Mouse (Mus musculus): ENCODE measurements around the gene Gse1.

Gse1 gene

GRCm38 (mm10) chr8:120401216-120401615 is 173.0 kb downstream of the Gse1 start:
- DNase-seq (ENCODE audit: low read depth, low spot score): no peak

- DNase-seq (ENCODE audit: low read depth, low spot score): no peak
Observed at GRCm38 (mm10) chr8:120401712-120402111, 173.5 kb downstream of the Gse1 start.

GRCm38 (mm10) chr8:120403606-120404269 is 175.5 kb downstream of the Gse1 start:
- no peak for DNase-seq (ENCODE audit: low read depth, low spot score)

DNA sequence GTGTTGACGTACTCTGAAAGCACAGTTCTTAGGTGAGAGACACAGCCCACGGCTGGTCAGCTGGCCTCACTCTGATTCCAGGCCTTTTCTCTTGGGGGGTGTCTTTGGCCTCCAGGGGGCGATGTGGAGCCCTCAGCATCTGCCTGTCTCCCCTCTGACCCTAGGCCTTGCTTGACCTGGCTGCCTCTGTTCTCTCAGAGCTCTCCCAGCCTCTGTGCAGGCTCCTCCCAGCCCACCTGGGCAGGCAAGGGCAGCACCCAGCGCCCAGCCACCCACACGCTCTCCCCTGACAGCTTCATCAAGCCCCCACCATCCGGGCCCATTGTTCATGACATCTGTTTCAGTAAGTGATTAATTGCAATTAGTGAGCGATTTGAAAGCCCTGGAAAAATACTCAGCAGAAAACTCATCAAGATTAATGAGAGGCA is 176.4 kb downstream of the Gse1 start:
- no peak for DNase-seq (ENCODE audit: low read depth, low spot score)

DNA sequence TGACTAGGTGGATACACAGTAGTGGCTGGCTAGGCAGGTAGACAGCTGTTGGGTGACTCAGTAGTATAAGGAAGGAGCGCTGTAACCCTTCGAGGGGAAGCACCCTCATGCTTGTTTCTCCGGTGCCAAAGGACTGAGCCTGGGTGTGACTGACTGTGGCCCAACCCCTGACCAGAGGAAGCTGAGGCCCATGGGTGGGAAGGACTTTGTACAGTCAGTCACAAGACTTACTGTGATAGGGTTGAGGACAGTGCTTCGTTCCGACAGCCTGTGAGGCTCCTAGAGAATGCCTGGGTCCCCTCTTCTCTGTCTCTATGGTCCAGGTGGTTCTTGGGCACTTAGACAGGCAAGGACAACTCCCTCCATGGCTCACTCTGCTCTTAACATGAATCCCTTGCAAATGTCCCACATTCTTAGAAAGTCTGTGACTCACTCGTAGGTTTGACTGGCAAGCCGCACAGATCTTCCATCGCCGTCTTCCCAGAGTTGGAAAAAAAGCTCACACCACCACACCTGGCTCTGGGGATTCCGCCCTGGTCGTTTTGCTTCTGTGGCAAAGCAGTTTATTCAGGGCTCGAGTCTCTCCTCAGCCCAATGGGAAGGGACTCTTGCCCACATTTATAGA is 177.9 kb downstream of the Gse1 start:
- DNase-seq (ENCODE audit: low read depth, low spot score): no peak

DNA sequence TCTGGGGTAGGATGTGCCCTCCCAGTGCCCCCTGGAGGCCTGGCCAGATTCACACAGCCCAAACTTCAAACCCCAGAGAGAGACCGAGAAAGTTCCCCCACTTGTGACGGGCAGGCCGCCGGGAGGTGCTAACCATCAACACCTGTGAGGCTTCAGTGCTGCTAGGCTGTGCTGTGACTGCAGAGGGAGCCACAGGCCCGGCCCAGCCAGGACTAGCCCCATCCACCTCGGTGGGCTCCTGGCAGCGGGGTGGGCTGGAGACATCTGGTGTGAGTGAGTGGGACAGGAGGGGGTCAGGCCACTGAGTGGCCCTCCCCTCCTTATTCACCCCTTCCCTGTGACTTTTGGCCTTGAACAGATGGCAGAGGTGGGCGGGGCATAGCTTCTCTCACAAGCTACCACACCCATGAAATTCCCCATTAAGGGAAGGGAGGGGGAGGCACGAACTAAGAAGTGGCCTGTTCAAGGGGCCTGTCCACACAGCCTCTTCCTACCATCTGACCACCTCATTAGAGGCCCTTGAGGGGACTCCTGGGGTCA is 179.5 kb downstream of the Gse1 start:
- peak; percentile 58 for DNase-seq (ENCODE audit: low read depth, low spot score)

GRCm38 (mm10) chr8:120408241-120409215 is 180.3 kb downstream of the Gse1 start:
- DNase-seq (ENCODE audit: low read depth, low spot score): no peak

GRCm38 (mm10) chr8:120409371-120410013 is 181.2 kb downstream of the Gse1 start:
- no peak for DNase-seq (ENCODE audit: low read depth, low spot score)

GRCm38 (mm10) chr8:120411059-120411458 is 182.8 kb downstream of the Gse1 start:
- DNase-seq (ENCODE audit: low read depth, low spot score): no peak

DNA sequence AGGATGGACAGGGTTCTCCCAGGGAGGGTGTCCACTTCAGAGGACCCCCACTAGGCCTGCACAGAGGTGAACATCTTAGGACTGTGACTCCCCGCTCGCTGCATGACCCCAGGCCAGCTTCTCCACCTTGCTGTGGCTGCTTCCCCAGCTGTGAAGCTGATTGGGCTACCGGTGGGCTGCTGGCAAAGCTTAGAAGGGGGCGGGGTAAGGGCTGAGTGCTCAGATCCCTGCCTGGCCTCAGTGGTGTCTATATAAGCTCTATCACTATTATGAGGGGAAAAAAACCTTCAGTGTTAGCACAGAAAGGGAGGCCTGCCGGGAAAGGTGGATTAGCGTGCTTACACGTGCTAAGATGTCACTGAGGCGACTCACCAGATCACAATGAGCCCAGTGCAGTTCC is 183.6 kb downstream of the Gse1 start:
- no peak for DNase-seq (ENCODE audit: low read depth, low spot score)

DNA sequence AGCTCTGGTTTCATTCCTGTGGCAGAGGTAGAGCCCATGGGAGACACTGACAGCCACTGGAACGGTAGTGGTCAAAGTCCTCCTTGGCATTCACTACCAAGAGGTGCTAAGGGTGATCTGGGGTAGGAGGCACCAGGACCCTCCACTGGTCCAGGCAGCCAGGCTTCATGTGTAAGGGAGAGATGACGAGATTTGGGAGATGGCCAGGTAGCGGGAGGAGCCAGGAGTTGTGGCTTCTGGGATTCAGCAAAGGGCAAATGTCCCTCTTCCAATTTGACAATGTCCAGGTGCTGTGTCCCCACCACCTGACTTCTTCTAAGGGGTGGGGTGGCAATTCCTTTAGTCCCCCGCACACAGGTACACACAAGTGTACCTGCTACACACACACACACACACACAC is 184.1 kb downstream of the Gse1 start:
- no peak for DNase-seq (ENCODE audit: low read depth, low spot score)

DNA sequence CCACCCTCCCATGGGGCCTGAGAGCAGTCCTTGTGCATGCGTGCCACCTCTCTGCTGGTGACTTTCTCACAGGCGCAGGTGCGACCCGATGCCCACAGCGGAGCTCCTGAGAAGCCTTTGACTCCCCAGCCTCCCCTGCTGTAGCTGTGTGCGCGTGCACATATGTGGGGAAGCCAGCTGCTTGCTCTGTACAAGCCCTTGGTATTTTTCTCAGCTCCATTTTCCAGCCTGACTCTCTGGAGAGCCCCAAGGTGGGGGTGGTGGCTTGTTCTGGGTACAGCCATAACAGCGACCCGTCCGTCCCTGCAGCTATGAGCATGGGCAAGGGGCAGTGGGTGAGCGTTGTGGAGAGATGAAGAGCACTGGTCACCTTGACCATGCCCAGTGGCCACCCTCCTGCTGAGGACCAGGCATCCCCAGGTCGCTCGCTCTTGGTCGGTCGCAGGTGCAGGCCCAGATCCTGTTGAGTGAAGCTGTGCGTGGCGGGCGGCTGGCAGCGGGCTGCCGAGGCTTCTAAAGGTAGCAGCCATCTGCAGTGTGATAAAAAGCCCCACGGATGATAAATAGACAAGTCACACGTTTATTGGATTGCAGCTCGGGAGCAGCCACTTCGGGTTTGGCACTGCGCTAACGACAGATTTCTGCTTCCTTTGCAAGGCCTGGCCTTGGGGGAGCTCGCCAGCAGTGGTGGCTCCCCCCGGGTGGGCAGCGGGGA is 184.8 kb downstream of the Gse1 start:
- DNase-seq (ENCODE audit: low read depth, low spot score): no peak

DNA sequence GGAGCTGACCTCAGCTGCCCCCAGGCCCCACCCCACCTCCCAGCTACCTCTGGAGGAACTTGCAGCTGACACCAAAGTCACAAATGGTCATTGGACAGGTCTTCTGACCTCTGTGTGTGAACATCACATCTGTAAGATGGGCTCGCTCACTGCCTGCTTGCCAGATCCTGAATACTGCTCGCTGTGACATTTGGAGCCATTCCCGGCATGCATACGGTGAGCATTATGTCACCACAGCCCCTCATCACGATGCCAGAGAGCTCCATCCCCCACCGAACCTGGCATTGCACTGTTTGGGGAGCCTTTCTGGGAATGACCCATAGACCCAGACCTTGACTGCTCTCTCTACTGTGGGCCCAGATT is 185.4 kb downstream of the Gse1 start:
- no peak for DNase-seq (ENCODE audit: low read depth, low spot score)

DNA sequence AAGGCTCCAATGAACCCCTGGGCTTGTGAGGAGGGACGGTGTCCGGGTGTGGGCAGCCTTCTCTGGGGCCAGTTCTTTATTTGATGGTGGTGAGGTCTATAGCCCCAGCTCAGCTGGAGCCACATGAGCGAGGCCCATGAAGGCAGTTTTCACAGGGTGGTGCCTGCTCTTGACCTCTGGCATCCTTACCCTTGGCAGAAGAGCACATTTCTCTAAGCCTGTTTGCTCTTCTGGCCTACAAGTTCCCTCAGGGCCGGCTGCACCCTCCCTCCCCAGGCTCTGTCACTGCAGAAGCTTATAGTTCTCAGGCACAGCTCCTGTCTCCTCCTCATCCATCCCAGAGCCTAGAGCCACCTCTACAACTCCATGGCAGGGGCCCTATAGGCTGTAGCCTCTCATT is 186.0 kb downstream of the Gse1 start:
- DNase-seq (ENCODE audit: low read depth, low spot score): no peak

- no peak for DNase-seq (ENCODE audit: low read depth, low spot score)
Observed at GRCm38 (mm10) chr8:120415474-120415873, 187.2 kb downstream of the Gse1 start.

DNA sequence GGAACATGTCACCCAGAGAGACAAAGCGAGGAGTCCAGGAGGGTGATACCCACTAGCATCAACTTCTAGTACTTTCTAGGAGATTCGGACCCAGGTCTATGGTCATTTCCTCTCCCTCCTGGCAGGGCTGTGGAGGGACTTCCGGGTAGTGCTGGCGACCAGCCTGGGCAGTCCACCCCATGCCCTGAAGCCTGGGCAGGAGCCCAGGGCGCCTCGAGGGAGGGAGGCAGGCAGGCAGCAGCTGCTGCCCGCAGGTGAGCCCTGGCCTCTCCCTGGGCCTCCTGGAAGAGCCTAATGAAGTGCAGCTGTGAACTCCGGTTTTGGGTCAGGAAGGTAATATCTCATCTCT is 187.9 kb downstream of the Gse1 start:
- no peak for DNase-seq (ENCODE audit: low read depth, low spot score)

- peak; percentile 60 for DNase-seq (ENCODE audit: low read depth, low spot score)
Observed at GRCm38 (mm10) chr8:120416522-120417394, 188.5 kb downstream of the Gse1 start.

DNA sequence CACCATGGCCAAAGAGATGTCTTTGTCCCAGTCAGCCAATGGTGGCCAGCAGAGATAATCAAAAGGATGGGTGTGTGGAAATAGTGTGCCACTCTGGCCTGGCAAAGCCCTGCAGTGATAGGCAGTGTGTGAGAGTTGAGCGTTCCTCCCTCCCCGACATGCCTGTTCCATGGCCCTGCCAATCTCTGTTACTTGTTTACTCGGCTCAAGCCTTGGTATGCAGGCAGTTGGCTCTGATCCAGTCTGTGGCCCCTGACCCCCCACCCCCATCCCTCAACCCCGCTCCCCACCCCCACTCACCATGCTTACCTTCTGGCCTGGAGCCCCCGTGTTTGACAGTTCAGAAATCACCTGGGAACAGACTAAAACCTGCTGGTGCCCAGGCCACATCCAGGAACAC is 189.9 kb downstream of the Gse1 start:
- no peak for DNase-seq (ENCODE audit: low read depth, low spot score)

- no peak for DNase-seq (ENCODE audit: low read depth, low spot score)
Observed at GRCm38 (mm10) chr8:120419675-120420074, 191.4 kb downstream of the Gse1 start.

DNA sequence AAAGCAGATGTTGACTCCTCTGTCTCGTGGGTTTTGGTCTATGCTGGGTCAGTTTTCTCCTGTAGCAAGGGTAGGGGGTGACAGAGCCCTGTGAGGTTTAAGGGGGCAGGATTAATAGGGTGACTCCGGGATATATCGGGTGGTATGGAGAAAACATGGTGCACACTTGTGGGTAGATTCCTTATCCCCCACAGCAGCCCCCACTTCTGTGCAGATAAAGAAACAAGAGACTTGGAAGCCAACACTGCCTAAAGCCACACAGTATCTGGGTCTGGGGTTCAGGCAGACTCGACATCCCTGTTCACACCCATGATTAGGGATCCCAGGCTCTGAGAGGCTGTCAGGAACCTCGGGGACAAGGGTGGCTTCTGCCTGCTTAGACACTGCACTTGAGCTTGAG is 192.0 kb downstream of the Gse1 start:
- no peak for DNase-seq (ENCODE audit: low read depth, low spot score)
